Mouse (Mus musculus): ENCODE data around the gene Itih5. TPM values are rescaled to one million over a fixed set of nuclear protein-coding genes. Genes with fewer than 3 reads are reported as not detected.

The Itih5 gene
- polyA plus RNA-seq, 1 experiment from 2014 or later = 2.5 TPM

Other genes with a start within 250 kb of the Itih5 start
- 15.1 and 16.3 TPM in 2 replicates for gene Taf3, start 105.0 kb upstream of the Itih5 start, polyA plus RNA-seq (2016; fragmentation: Nextera tagmentation; extraction: Ambion mirVana)
- gene Atp5c1, start 73.1 kb upstream of the Itih5 start, polyA plus RNA-seq (2016; fragmentation: Nextera tagmentation; extraction: Ambion mirVana) = 543 and 559 TPM in 2 replicates
- 32.2 and 35.0 TPM in 2 replicates for gene Kin, start 73.0 kb upstream of the Itih5 start, polyA plus RNA-seq (2016; fragmentation: Nextera tagmentation; extraction: Ambion mirVana)
- gene Itih2, start 22.2 kb upstream of the Itih5 start, polyA plus RNA-seq (2016; fragmentation: Nextera tagmentation; extraction: Ambion mirVana) = 0.23 TPM in 1 of 2 replicates, not detected in the other
- 0.95 and 1.1 TPM in 2 replicates for gene Sfmbt2, start 216.9 kb downstream of the Itih5 start, polyA plus RNA-seq (2016; fragmentation: Nextera tagmentation; extraction: Ambion mirVana)

Data from limb, embryonic 10.5 days (tissue).